Mouse (Mus musculus) cerebellum, adult 9-11 months (tissue): ENCODE results near the gene Spata5.
"Not testable (repeated sequence)": the region's sequence is repeated elsewhere in the genome, so short reads cannot be mapped to it uniquely, and the experiment has no call there.

ENCODE experiments used
- DNase-seq: peaks from one replicate; pipeline ENCODE4 v3.0.0; 2022

The Spata5 gene

GRCm38 (mm10) chr3:37516379-37516778, 96.7 kb downstream of the Spata5 start:
- DNase-seq = no peak

DNA sequence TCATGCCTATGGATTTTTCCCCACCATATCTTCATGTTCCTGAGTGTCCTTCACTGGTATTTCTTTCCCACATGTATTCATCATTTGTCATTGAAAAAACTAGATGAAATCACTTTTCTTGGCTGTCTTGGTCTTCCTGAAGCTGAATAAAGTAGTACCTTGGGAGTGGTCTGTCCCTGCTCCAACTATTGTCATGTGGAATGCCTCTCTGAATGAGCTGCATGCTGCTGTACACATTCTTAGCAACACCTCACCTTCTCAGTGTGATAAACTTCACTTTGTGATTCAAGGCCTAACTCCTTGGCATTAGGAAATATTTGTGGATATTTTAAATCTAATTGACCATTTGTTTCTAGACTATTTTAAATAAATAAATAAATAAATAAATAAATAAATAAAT, 98.9 kb downstream of the Spata5 start:
- no peak for DNase-seq

DNA sequence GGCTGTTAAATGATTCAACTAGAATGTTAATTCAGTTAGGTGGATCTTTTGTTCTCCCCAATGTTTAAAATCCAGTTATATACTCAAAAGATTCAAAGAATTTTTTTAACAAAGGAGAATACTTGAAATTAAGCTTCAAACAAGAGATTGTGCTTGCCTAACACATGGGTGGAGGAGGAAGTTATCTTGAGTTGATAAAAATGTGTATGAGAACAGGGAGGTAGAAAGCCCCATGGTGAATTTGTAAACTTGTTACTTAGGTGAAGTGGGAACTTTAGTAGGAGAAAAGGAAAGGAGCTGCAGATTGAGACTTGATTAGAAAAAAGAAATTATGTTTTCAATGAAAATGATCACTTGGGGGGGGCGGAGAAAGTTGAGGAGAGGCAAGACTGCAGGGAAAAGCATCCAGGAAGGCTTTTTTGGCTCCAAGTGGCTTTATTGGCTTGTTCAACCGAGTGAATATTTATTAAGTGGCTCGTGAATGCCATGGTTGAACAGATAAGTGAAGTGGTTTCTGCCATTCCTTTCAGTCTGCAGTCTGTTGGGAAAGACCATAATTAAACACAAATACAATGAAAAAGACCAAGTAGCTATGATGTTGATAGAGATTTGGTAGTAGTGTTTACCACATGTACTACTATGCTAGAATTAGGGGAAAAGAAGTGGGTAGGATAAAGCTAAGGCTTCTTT, 100.8 kb downstream of the Spata5 start:
- DNase-seq = no peak

- no peak for DNase-seq
Measured at GRCm38 (mm10) chr3:37532079-37532478, 112.4 kb downstream of the Spata5 start.

- not testable (repeated sequence) for DNase-seq
Measured at GRCm38 (mm10) chr3:37540701-37541100, 121.0 kb downstream of the Spata5 start.

DNA sequence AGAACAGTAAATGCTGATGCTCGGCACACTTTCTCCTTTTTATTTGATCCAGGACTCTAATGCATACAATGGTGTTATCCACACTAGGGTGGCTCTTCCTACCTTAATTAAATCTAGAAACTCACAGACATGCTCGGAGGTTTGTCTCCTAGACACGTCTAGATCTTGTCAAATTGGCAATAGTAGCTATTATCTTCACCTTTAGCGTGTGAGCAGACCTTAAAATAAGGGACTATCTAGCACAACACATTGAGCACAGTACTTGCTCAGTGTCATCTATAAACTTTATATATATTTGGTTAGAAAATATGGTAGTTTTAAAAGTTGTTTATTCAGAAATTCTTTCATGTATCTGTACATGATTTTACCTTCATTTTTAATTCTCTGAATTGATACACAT, 126.7 kb downstream of the Spata5 start:
- DNase-seq = no peak

DNA sequence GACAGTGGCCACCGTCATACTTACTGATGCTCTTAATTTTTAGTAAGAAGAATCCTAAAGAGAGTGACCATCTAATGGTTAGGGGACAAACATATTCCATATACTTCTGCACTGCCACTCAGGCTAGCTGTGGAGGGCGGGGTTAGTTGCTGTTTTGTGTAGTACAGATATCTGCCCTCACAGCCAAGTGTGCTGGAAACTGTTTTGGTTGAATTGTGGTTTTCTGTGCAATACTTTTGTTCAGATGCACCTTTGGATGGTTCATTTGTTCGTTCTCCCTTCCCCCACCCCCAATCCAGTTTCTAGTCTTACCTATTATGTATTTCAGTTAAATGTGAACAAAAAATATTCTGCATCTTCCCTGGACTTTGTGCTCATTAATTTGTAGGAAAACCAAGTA, 130.5 kb downstream of the Spata5 start:
- DNase-seq = no peak

DNA sequence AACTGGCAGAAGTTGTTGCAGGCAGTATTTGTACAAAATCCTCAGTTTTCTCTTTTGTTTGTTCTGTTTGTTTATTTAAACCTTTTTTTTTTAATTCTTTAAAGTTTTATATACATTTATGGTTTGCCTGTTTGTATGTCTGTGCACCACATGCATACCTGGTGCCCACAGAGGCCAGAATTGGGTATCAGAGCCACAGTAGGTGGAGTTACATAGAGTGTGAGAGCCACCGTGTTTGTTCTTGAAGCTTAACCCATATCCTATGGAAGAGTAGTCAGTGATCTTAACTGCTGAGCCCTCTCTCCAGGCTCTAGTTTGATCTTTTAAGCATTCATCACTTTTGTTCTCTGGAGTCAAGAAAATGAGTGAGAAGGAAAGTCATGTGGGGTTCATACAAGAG, 130.9 kb downstream of the Spata5 start:
- DNase-seq = no peak

- no peak for DNase-seq
Measured at GRCm38 (mm10) chr3:37551486-37551885, 131.8 kb downstream of the Spata5 start.

GRCm38 (mm10) chr3:37552244-37552643, 132.5 kb downstream of the Spata5 start:
- DNase-seq = no peak

DNA sequence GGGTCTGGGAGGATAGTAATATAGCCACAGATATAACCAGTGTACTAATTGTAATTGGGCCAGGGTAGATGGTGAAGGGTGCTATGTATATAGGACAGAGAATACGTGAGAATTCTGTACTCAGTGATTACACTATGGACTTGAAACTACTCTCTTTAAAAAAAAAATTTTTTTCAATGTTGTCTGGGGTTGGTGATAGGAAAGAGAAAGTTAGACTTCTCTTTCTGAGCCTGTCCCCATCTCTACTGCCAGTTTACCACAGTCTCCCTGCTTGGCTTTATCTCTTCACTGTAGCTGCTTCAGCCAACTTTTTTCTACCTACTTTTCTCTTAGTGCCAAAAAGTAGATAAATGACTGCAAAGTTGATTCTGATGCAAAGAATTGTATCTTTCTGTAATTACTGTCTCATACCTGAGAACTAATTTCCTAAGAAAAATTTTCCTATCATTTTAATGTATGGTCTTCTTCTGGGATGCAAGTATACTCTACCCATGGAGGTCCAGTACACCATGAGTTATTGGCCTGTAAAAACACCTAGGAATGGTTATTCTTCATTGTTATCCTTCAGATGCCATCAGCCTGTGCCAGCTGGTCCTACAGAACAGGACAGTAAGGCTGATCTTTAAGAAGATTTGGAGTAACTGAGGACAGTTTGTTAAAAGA, 133.8 kb downstream of the Spata5 start:
- DNase-seq = no peak

DNA sequence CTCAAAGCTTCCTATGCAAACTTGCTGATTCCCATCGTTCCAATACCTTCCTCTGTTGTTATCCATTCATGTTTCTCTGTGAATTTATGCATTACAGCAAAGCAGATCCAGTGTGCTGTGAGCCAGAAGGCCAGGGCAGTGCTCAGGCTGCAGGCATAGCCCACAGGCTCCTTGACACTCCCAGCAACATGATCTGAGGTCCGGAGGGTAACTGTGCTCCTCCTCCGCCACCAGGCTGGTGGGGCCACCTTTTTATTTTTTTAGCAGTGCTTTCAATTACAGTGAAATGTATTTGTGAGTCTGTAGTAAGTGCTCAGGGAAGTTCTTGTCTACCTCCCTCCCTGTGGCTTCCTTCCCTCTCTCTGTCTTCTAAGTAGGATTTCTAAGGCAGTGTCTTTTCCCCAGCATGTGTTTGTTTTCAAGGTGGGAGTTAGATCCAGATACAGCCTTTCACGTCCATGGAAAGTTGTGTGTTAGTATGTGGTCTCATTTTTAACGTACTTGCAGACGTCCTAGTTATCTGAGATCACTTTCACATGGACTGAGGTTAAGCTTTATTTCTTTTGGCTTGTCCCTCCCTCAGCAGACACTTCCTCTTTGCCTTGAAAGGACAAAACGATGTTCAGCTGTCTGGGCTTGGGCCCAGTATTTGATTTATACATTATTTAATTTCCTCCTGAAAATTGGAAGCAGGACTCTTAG, 136.9 kb downstream of the Spata5 start:
- DNase-seq = no peak

DNA sequence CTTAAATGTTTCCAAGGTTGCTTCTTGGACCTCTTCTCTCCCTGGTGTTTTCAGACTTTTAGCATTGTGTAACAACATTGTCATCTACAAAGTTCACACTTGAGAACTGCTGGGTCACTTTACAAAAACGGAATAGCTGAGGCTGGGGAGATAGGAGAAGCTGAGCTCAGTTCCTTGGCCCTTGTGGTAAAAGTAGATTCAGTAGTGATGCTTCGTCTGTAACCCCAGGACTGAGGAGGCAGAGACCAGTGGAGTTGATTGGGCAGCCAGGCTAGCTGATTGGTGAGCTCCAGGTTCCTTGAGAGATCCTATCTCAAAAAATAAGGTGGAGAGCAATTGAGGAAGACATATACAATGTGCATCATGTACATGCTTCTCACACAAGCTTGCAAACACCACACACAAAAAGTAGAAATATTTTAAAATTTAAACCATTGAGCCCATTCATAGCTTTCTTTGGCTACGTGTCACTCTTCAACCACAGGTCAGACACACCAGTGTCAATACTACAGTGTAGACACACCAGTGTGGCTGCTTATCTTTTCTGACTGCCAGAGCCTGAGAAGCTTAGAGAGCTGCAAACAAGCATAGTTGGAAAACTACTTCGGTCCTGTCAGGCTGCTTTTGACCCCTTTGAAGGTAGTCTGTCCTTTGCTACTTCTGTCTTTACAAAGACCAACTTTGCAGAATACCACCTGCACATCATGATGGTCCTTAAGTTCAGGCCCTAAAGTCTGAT, 138.2 kb downstream of the Spata5 start:
- DNase-seq = no peak

DNA sequence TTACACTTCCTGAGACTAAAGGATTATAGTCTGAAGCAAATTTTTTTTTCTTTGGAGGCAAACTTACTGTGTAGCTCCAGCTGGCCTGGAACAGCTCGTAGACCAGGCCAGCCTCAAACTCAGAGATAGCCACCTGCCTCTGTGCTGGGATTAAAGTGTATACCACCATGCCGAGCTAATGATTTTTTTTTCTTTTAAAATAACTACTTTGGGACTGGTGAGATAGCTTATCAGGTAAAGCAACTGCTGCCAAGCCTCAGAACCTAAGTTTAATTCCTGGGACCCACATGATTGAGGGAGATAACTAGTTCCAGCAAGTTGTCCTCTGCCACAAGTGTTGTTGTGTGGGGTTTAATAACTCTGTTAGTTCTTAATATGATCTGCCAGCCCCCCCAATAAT, 139.6 kb downstream of the Spata5 start:
- DNase-seq = no peak

- no peak for DNase-seq
Measured at GRCm38 (mm10) chr3:37561466-37561865, 141.8 kb downstream of the Spata5 start.

GRCm38 (mm10) chr3:37566097-37566496, 146.4 kb downstream of the Spata5 start:
- no peak for DNase-seq

DNA sequence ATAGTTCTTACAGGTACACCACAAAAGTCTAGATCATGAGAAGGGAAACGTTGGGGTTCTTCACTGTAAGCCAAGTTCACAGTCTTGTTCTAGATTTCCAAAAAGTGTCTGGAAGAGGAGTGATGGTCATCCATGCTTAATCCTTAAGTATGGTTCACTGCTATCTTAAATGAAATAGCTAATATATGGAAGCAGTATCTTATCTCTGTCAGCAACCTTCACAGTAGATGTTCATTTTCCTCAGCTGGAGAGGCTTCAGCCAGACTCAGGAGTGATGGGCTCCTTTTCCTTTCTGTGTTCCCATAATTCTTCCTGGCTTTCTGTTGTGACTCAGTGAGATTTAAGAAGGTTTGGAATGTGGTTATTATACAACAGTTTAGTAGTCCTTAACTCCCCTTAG, 147.8 kb downstream of the Spata5 start:
- DNase-seq = no peak

- DNase-seq = no peak
Measured at GRCm38 (mm10) chr3:37568780-37569179, 149.1 kb downstream of the Spata5 start.

GRCm38 (mm10) chr3:37569661-37570566, 150.2 kb downstream of the Spata5 start:
- no peak for DNase-seq

DNA sequence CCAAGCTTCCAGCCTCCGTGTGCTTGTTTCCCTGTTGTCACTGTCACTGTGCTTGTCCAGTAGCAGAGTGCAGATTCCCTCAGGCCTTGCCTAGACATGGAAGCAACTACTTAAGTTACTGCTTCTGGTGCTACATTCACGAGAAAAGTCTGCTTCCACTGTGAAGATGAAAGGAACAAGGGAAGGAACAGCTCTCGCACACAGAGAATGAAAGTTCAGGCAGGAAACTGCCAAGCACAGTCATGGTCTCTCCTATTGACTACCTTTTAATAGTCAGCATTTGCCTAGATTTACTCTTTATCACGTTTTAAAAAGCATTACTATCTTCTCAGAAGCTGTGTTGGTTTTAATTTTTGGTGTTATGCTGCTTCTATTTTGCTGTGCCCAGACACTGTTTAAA, 151.9 kb downstream of the Spata5 start:
- DNase-seq = no peak

DNA sequence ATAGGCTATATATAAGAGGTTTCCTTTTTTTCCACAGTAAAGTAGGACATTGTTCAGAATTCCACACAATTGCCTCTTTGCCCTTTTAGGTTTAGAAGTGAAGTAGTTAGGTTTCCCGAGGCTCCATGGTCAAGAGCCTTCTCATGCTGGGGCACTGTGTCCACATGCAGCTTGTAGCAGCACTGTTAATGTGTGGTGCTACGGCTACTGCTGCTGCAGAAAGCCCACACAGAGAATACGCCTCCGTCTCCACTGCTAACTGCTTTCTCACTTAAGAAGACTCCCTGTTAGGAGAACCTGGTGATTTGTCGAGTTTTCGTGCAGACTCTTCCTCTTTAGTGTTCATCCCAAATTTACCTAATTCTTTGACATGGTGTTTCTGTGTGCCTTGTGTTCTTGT, 152.4 kb downstream of the Spata5 start:
- DNase-seq = no peak

- no peak for DNase-seq
Measured at GRCm38 (mm10) chr3:37576840-37577239, 157.1 kb downstream of the Spata5 start.
